Mouse (Mus musculus) left cerebral cortex, adult 8-10 months (tissue): ENCODE data around the gene Rbm18. TPM values are rescaled to one million over a fixed set of nuclear protein-coding genes. Genes with fewer than 3 reads are reported as not detected.

Experiments
- DNase-seq, 2 experiments: peaks; one replicate each; pipeline ENCODE4 v3.0.0; 2022; ENCODE audit warnings: low spot score in 2 of 2
- total RNA-seq, 4 experiments: library from RNA; stranded (reverse); gene quantifications; 2 replicates each; pipeline ENCODE4 v1.2.4; 2022

The Rbm18 gene
- total RNA-seq, 4 experiments from 2014 or later = 42.1 to 48.2 (median 42.9) TPM

DNA sequence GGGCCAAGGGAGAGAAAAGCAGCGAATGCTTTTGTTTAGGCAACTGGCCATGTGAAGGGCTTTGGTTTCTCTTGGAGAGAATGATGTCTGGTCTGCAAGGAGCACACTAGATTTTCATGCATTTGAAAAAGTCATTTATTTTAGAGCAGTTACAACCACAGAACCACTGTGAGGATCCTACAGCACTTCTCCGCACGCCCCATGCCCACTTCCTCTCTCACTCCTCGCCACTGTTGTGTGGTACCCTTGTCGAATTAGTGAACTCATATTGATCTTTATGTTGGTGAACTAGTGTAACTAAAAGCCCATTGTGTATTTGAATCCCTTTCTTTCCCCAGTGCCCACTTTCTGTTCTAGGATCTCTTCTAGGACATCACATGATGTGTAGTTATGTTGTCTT is 61.4 kb downstream of the Rbm18 start:
- DNase-seq = no peak

DNA sequence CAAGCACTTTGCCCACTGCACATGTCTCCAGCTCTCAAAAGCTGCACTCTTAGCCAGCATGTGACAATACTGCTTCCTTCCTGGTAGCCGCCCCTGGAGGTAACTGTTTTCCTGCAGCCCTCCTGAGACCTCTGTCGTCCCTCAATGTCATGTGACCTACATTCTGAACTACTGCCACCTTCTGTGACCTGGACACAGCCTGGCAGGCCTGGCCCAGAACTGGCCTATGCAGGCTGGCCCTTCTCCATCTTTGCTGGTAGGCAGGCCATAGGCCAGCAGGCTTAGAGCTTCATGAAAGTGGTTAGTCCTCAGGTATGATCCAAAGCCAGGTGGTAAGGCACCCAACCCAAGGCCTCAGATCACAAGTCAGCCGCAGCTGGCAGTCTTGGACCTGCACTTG is 62.8 kb downstream of the Rbm18 start:
- DNase-seq = no peak

DNA sequence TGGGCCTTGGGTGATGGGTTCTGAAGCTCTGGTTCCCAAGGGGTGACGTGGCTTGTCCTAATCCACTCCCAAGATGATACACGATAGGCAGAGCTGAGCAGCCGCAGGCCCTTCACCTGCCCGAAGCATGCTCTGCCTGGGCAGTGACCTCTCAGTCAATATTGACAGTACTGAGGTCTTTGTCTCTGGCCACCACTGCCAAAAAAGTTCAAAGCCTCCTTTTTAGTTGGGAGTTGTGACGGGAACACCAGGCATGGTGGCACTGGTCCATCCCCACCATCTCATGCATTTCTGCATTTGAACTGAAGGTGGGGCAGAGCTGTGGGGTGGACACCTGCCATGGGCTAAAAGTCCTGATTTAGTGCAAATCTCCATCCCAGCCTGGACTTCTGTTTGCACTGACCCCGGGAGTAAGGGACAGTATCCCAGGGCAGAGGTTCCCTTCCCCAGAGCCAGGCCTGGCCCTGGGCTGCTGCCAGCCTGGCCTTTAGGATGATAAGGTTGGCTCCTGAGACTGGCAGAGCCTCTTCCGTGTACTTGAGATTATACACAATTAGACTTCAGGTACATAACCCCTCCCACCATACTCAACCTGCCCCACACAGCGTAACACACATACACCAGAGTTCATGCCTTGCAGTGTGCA is 64.8 kb downstream of the Rbm18 start:
- DNase-seq = no peak

DNA sequence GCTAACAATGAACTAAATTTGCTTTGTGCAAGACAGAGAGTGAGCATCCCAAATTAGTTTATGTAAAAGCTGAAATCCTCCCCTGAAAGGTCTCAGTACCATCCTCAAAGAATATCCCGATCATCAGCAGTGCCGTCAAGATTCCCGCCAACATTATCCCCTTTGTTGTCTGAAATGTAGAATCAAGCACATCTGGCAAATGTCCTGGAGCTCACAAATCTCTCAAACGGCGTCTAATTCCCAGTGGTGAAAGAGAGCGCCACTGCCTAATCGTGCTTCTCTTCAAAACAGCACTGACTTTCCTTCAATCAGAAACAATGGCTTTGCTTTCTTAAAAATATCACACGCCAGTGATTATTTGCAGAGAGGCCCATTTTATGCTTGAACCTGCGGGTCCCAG is 69.4 kb downstream of the Rbm18 start:
- no peak for DNase-seq

Other genes with a start within 250 kb of the Rbm18 start
- 10 to 100 TPM; 37.3 to 54.3 (median 41.6) TPM for gene Ttll11, start 156.9 kb downstream of the Rbm18 start, total RNA-seq
- gene Ndufa8, start 87.4 kb downstream of the Rbm18 start, total RNA-seq = 100 to 1,000 TPM; 173 to 188 (median 186) TPM
- gene Morn5, start 87.3 kb downstream of the Rbm18 start, total RNA-seq = 1 to 10 TPM; 1.5 to 2.6 (median 2.1) TPM
- 10 to 100 TPM; 15.4 to 20.3 (median 19.0) TPM for gene Lhx6, start 31.4 kb downstream of the Rbm18 start, total RNA-seq
- 10 to 100 TPM; 15.4 to 25.6 (median 18.5) TPM for gene Mrrf, start 384 bp downstream of the Rbm18 start, total RNA-seq
- 10 to 100 TPM; 23.9 to 31.0 (median 27.8) TPM for gene Ptgs1, start 93.7 kb upstream of the Rbm18 start, total RNA-seq
- under 1 TPM in 2 of 4 experiments, not detected in 2; 0.08 to 0.09 TPM for gene Olfr338, start 236.7 kb upstream of the Rbm18 start, total RNA-seq